Mouse (Mus musculus) myocyte (in vitro differentiated cells): ENCODE measurements at regions not wholly inside any gene's neighbourhood (a gene's known extent, or its start where the extent isn't known, plus 50 kb on each side); places are given as distances from the start of the nearest gene placed in this dataset.

ENCODE experiments used
- H3K27me3 ChIP-seq: one replicate; pipeline ENCODE4 v1.6.1; 2011; ENCODE audit not compliant: control insufficient read depth, insufficient read depth, insufficient read length
- H3K36me3 ChIP-seq: one replicate; pipeline ENCODE4 v1.6.1; 2011; ENCODE audit not compliant: control insufficient read depth, insufficient read depth
- H3K4me2 ChIP-seq: one replicate; pipeline ENCODE4 v1.6.1; 2011; ENCODE audit warnings: low read depth, control low read depth
- H3K4me3 ChIP-seq: one replicate; pipeline ENCODE4 v1.5.1; 2011; ENCODE audit warnings: mild to moderate bottlenecking, control low read depth, moderate library complexity
- H3K79me2 ChIP-seq: one replicate; pipeline ENCODE4 v1.6.1; 2011; ENCODE audit not compliant: control insufficient read depth, insufficient read depth
- H3ac ChIP-seq: one replicate; pipeline ENCODE4 v1.6.1; 2011; ENCODE audit not compliant: control insufficient read depth, insufficient read length
- CEBPB ChIP-seq: IDR thresholded peaks from 2 replicates; pipeline ENCODE4 v1.6.1; 2011; ENCODE audit warnings: mild to moderate bottlenecking, moderate library complexity; ENCODE audit not compliant: poor library complexity, insufficient read depth, severe bottlenecking
- E2F4 ChIP-seq: IDR thresholded peaks from one replicate; pipeline ENCODE4 v1.6.1; 2011; ENCODE audit warnings: mild to moderate bottlenecking, control low read depth, moderate library complexity; ENCODE audit not compliant: insufficient read depth
- MAX ChIP-seq: IDR thresholded peaks from one replicate; pipeline ENCODE4 v1.6.1; 2011; ENCODE audit warnings: low read depth, mild to moderate bottlenecking, control low read depth
- MYOD1 ChIP-seq, 3 experiments: IDR thresholded peaks; one replicate each; pipeline ENCODE4 v1.6.1; 2011; ENCODE audit warnings: control low read depth in 2 of 3, low read depth in 2 of 3, mild to moderate bottlenecking in 2 of 3, moderate library complexity in 1 of 3; ENCODE audit not compliant: insufficient read length in 2 of 3, control insufficient read depth in 1 of 3
- MYOG ChIP-seq, 3 experiments: IDR thresholded peaks; one replicate each; pipeline ENCODE4 v1.6.1; 2011; ENCODE audit warnings: control low read depth in 2 of 3, low read depth in 2 of 3, mild to moderate bottlenecking in 2 of 3; ENCODE audit not compliant: insufficient read length in 2 of 3, control insufficient read depth in 1 of 3, insufficient read depth in 1 of 3
- POLR2A ChIP-seq: IDR thresholded peaks from one replicate; pipeline ENCODE4 v1.6.1; 2011; ENCODE audit warnings: low read depth, mild to moderate bottlenecking, control low read depth, moderate library complexity; ENCODE audit not compliant: insufficient read length
- POLR2AphosphoS2 ChIP-seq: IDR thresholded peaks from one replicate; pipeline ENCODE4 v1.6.1; 2011; ENCODE audit warnings: low read depth, control low read depth; ENCODE audit not compliant: insufficient read length
- REST ChIP-seq: IDR thresholded peaks from one replicate; pipeline ENCODE4 v1.6.1; 2011; ENCODE audit warnings: mild to moderate bottlenecking, control low read depth, moderate library complexity; ENCODE audit not compliant: insufficient read depth, insufficient read length
- SRF ChIP-seq: IDR thresholded peaks from one replicate; pipeline ENCODE4 v1.6.1; 2011; ENCODE audit warnings: low read depth; ENCODE audit not compliant: control insufficient read depth, insufficient read length
- TCF12 ChIP-seq: IDR thresholded peaks from one replicate; pipeline ENCODE4 v1.6.1; 2011; ENCODE audit warnings: mild to moderate bottlenecking, control low read depth; ENCODE audit not compliant: poor library complexity, insufficient read depth, severe bottlenecking
- TCF3 ChIP-seq: IDR thresholded peaks from one replicate; pipeline ENCODE4 v1.6.1; 2011; ENCODE audit warnings: low read depth, control low read depth; ENCODE audit not compliant: insufficient read length
- USF1 ChIP-seq: IDR thresholded peaks from one replicate; pipeline ENCODE4 v1.6.1; 2011; ENCODE audit warnings: low read depth, mild to moderate bottlenecking, control low read depth, moderate library complexity

GRCm38 (mm10) chr10:119014731-119015130, 144.7 kb upstream of the Dyrk2 start:
- H3K27me3 ChIP-seq, result no peaks in the 10 kb centered on the region
- H3K4me2 ChIP-seq, result no peak overlapping the region
- no peak for TF ChIP-seq POLR2AphosphoS2
- TF ChIP-seq POLR2A, result no peak
- no peak for TF ChIP-seq MAX
- no peak for TF ChIP-seq REST
- TF ChIP-seq MYOD1 (IDR thresholded peaks at IDR 0.05; ENCODE audit: control insufficient read depth in 1 of 3, insufficient read length in 2 of 3, low read depth in 2 of 3), result no peak
- no peak for TF ChIP-seq TCF12
- no peak for TF ChIP-seq CEBPB
- TF ChIP-seq TCF3, result no peak
- TF ChIP-seq E2F4, result no peak
- no peak for TF ChIP-seq USF1
- TF ChIP-seq MYOG (IDR thresholded peaks at IDR 0.05; ENCODE audit: control insufficient read depth in 1 of 3, insufficient read depth in 1 of 3, insufficient read length in 2 of 3, low read depth in 2 of 3), result no peak
- no peak for TF ChIP-seq SRF
- H3K4me3 ChIP-seq, result no peak overlapping the region
- no peaks in the 10 kb centered on the region for H3K36me3 ChIP-seq
- H3K79me2 ChIP-seq, result no peaks in the 10 kb centered on the region
- H3ac ChIP-seq, result no peak overlapping the region

GRCm38 (mm10) chr10:119013758-119014157, 143.7 kb upstream of the Dyrk2 start:
- TF ChIP-seq SRF, result no peak
- TF ChIP-seq E2F4, result no peak
- no peak for TF ChIP-seq MYOG (IDR thresholded peaks at IDR 0.05; ENCODE audit: control insufficient read depth in 1 of 3, insufficient read depth in 1 of 3, insufficient read length in 2 of 3, low read depth in 2 of 3)
- TF ChIP-seq CEBPB, result no peak
- TF ChIP-seq POLR2A, result no peak
- no peak for TF ChIP-seq USF1
- no peak for TF ChIP-seq TCF3
- no peak for TF ChIP-seq MAX
- TF ChIP-seq MYOD1 (IDR thresholded peaks at IDR 0.05; ENCODE audit: control insufficient read depth in 1 of 3, insufficient read length in 2 of 3, low read depth in 2 of 3), result no peak
- no peak for TF ChIP-seq POLR2AphosphoS2
- no peak for TF ChIP-seq REST
- no peak for TF ChIP-seq TCF12
- Histone ChIP-seq H3K4me2 (no peak overlapping the region), H3K27me3 (no peaks in the 10 kb centered on the region), H3ac (no peak overlapping the region), H3K4me3 (no peak overlapping the region), H3K36me3 (no peaks in the 10 kb centered on the region), H3K79me2 (no peaks in the 10 kb centered on the region)

- Histone ChIP-seq H3K4me2 (no peak overlapping the region), H3K79me2 (no peaks in the 10 kb centered on the region), H3K4me3 (no peak overlapping the region), H3K27me3 (no peaks in the 10 kb centered on the region), H3ac (no peak overlapping the region), H3K36me3 (no peaks in the 10 kb centered on the region)
- no peak for TF ChIP-seq REST
- no peak for TF ChIP-seq USF1
- no peak for TF ChIP-seq E2F4
Measured at GRCm38 (mm10) chr10:119011511-119011910, 141.5 kb upstream of the Dyrk2 start.

GRCm38 (mm10) chr10:119010884-119011283, 140.9 kb upstream of the Dyrk2 start:
- peak overlapping the region; percentile 2 for H3K4me2 ChIP-seq
- H3K79me2 ChIP-seq, result no peaks in the 10 kb centered on the region
- H3K36me3 ChIP-seq, result no peaks in the 10 kb centered on the region
- H3ac ChIP-seq, result no peak overlapping the region
- H3K4me3 ChIP-seq, result no peak overlapping the region
- TF ChIP-seq TCF12 (no peak), MYOD1 (IDR thresholded peaks at IDR 0.05; ENCODE audit: control insufficient read depth in 1 of 3, insufficient read length in 2 of 3, low read depth in 2 of 3) (peak; percentile 47 to 87 (median 78)), REST (no peak), MYOG (IDR thresholded peaks at IDR 0.05; ENCODE audit: control insufficient read depth in 1 of 3, insufficient read depth in 1 of 3, insufficient read length in 2 of 3, low read depth in 2 of 3) (peak in 1 of 3 experiments; percentile 27), E2F4 (no peak), CEBPB (no peak)
- no peaks in the 10 kb centered on the region for H3K27me3 ChIP-seq

- Histone ChIP-seq H3K27me3 (no peaks in the 10 kb centered on the region), H3K36me3 (no peaks in the 10 kb centered on the region), H3K4me2 (no peak overlapping the region), H3K4me3 (no peak overlapping the region), H3K79me2 (no peaks in the 10 kb centered on the region), H3ac (no peak overlapping the region)
- no peak for TF ChIP-seq MYOG (IDR thresholded peaks at IDR 0.05; ENCODE audit: control insufficient read depth in 1 of 3, insufficient read depth in 1 of 3, insufficient read length in 2 of 3, low read depth in 2 of 3)
- no peak for TF ChIP-seq POLR2AphosphoS2
- TF ChIP-seq MAX, result no peak
- no peak for TF ChIP-seq CEBPB
- TF ChIP-seq REST, result no peak
- TF ChIP-seq E2F4, result no peak
- no peak for TF ChIP-seq USF1
- no peak for TF ChIP-seq TCF12
- no peak for TF ChIP-seq SRF
- no peak for TF ChIP-seq TCF3
- TF ChIP-seq POLR2A, result no peak
- no peak for TF ChIP-seq MYOD1 (IDR thresholded peaks at IDR 0.05; ENCODE audit: control insufficient read depth in 1 of 3, insufficient read length in 2 of 3, low read depth in 2 of 3)
Measured at GRCm38 (mm10) chr10:119006866-119007575, 137.0 kb upstream of the Dyrk2 start.
